Mouse (Mus musculus): Measurements from ENCODE around the gene Mblac1.

The Mblac1 gene

DNA sequence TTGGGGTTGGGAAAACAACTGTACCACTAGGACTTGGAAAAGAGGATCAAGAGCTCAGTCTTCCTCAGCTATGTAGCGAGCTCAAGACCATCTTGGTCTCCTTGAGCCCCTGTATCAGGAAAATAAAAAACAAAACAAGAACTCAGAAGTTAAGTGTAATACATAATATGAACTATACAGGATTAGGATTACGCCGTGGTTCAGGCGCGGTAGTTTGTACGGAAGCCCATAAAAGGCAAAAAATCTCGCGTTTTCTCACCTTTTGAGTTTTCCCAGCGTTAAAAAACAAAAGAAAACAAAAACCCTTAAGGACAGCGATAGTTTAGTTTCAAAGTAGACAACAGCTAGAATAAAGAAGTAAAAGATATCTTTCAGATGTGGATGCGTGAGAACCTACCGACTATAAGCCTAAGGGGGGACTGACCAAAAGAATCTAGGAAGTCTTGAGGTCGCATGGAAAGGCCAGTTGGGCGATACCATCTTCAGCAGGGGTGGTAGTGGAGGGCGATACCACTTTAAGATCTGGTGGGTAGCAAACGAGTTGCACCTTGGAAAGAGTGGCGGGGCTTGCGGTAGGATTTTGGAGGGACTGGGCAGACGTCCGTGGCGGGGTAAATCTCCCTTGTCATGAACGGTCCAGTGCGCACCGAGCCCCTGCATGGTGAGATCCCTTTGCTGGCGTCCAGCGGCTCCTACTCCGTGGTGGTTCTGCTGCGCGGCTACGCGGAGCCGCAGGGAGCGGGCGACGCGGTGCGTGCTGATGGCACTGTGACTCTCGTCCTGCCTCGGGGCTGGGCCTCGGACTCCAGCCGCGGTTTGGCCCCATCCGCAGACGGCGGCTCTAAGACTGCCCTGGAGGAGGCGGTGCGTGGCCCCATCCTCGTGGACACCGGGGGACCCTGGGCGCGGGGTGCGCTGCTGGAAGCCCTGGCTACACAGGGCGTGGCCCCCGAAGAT is at the start of gene Mblac1:
Gene Mblac1 (plus strand): TSS at position 544 of the 957 bp plus-strand sequence.
- DNase-seq (ENCODE audit: low spot score in 2 of 2), result peak; percentile 71 to 72

DNA sequence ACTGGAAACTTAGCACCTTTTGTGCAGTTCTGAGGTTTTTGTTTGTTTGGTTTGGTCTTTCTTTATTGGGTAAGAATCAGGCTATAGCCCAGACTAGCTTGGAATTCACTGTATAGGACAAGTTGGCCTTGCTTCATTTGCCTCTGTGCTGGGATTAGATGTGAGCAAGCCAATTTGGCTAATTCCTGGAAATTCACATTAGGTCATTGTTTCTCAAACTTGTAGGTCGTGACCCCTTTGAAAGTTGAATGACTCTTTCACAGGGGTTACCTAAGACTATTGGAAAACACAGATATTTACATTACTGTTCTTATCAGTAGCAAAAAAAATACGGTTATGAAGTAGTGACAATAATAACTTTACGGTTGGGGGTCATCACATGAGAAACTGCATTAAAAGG is 39.7 kb upstream of the Mblac1 start:
- DNase-seq (ENCODE audit: low spot score in 2 of 2), result no peak

DNA sequence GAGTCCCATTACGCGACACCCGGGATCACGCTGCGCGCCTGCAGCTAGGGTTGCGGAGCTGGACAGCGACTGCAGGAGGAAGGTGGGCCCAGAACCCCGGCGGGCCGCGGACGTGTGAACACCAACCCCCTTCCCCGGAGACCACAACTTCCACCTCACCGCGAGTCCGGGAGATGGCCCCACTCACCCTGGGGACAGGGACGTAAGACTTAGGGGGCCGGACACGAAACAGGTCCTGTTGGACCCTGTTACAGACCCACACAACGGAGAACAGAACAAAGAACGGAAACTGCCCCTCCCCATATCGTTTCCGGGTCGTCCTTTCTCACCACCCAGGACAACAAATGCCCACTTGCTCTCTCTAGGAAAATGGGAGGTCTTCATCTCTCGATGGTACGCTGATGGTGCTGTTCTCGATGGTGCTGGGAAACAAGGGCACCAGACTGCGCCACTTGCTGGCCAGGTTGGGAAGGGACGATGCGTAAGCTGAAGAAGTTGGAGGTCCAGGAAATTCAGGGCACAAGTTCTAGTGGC is 38.6 kb upstream of the Mblac1 start, which contains the start of gene Zfp113:
Gene Zfp113 (minus strand): TSS at position 302 of the 534 bp plus-strand sequence.
- peak; percentile 63 to 80 for DNase-seq (ENCODE audit: low spot score in 2 of 2)

DNA sequence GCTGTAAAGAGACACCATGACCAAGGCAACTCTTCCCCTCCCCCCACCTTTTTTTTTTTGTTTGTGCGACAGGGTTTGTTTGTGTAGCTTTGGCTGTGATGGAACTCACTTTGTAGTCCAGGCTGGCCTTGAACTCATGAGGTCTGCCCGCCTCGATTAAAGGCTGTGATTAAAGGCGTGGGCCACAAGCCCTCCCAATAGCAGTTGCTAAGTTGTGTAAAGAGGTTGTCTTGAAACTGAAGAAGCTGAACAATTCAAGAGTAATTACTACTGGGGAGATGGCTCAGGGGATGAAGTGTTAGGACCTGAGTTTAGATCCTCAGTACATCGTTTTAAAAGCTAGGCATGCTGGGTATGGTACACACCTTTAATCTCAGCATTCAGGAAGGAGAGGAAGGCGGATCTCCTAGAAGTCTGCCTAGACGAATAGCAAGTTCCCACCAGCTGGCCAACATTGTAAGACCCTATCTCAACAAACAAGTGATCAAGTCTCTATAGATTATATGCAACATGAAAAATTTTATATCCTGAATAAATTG is 33.8 kb upstream of the Mblac1 start:
- no peak for DNase-seq (ENCODE audit: low spot score in 2 of 2)

DNA sequence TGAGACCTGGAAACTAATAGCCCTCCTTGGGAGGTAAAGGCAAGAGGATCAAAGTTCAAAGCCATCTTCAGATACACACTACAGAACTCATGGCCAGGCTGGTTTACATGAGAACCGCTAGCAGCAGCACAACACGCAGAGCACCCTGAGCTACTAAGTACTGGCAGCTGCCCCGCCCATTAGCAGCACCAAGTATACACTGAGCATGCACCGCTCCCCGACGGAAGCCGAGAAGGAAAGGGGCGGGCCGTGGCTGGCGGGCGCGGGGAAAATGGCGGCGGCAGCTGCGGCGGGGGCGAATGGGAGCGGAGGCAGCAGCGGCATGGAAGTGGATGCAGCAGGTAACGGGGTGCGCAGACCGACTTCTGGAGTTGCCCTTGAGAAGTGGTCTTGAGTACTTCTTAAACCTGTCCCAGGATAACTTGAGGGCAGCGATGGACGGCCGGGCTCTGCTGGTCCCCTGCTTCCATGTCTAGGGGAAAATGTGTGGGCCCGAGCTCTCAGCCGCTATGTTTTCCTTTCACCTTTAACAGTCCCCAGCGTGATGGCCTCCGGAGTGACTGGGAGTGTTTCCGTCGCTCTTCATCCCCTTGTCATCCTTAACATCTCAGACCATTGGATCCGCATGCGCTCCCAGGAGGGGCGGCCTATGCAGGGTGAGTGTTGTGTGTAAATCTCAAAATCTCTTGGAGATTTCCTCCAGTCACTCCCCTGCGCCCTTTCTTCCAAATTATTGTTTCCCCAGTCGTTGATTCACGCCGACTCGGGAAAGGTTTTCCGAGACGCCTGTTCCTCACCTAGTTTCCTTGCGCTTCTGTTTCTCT is 33.1 kb upstream of the Mblac1 start, which contains the start of gene Cops6:
Gene Cops6 (plus strand): TSS at position 230 of the 824 bp plus-strand sequence.
- DNase-seq (ENCODE audit: low spot score in 2 of 2), result peak; percentile 87 to 94

DNA sequence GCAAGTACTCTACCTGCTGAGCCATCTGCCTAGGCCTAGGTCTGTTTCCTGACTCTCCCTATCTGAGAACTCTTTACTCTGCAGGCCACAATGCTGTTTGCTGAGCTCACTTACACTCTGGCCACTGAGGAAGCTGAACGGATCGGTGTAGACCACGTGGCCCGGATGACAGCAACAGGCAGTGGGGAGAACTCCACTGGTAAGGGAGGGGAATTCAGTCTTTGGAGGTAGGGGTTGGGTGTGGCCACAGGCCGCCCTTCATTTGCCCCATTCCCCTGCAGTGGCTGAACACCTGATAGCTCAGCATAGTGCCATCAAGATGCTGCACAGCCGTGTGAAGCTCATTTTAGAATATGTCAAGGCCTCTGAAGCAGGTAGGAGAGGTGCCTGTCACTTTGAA is 31.1 kb upstream of the Mblac1 start:
- no peak for DNase-seq (ENCODE audit: low spot score in 2 of 2)

DNA sequence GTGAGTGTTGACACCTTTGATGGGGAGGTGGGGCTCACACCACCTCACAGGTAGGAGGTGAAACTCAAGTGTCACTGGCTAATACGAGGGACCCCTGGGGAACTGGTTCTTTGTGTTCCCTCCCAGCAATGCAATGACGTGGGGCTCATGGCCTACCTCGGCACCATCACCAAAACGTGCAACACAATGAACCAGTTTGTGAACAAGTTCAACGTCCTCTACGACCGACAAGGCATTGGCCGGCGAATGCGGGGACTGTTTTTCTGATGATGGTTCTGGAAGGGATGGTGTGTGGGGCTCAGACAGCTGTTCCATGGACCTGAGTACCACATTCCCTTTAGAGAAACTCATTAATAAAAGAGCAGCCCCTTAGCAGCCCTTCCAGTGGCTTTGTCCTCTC is 30.5 kb upstream of the Mblac1 start:
- DNase-seq (ENCODE audit: low spot score in 2 of 2), result no peak

DNA sequence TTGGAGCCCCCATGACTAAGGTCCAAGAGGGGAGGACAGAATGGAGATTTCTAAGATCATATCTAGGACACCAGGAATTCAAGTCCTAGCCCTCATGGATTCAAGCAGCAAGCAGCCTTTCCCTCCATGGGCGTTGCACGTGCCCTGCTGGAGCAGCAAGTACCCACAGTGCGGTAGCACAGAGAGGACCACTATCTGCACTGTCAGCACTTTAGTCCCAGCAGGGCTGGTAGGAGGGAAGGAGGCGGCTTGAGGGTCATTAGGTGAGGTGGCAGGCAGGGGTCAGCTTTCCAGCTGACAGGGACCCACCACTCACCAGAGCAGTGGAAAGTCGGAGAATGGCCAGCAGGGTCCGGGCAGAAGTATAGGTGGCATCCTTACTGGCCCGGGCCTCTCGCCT is 28.5 kb upstream of the Mblac1 start:
- no peak for DNase-seq (ENCODE audit: low spot score in 2 of 2)

DNA sequence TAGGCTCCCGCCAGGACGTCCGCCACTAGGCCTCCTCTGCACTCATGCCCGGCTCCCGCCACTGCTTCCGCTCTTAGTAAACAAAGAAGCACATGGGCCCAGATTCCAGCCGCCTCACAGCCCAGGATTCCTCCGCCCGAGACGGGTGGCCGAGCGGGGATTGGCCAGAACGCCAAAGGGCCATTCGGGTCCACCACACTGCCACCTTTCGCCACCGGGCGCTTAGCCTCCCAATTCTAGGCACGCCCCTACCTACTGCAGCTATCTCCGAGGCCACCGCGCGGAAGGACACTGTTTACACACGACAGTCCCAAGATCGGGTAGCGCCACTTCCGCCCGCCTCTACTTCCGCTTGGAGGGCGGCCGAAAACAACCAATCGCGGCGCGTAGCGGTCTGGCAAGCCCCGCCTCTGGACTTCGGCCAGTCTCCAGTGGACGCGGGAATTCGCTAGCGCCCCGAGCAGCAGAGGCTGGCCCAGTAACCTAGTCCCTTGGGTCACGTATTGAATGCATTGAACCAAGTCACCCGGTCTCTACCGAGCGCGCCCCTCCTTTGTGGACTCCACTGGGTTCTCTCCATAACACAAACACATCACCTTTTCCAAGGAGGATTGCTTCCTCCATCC is 23.1 kb upstream of the Mblac1 start:
- DNase-seq (ENCODE audit: low spot score in 2 of 2), result peak; percentile 91 to 92

DNA sequence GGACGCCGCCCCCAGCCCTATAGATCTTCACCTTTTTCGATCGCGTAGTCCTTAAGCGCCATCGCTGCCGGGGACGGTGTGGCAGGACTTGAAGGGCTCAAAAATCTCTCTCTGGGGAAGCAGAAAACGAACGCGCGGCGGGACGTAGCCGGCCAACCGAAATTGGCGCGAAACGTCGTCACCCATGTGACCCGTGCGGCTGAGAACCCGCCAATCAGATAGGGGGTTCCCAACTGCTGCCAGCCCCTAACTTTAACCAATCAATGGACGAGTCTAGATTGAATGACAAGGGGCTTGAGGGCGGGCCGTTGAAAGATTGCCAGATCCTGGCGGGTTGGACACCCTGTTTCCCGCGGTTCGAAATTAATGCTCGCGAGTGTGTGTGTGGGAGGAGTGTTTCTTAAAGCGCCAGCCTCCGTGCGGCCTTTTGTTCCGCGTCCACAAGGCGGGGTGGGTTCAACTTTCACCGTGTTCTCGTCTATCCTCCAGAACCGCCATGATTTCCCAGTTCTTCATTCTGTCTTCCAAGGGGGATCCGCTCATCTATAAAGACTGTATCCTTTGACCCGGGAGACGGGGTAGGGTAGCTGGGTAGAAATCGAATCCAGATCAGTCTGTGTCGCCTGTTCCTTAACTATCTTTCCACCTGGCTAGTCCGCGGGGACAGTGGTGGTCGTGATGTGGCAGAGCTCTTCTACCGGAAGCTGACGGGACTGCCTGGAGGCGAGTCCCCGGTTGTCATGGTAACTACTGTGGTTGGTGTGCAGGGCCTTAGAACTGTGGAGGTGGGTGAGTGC is 22.2 kb upstream of the Mblac1 start, which contains the start of the genes Ap4m1 and Mcm7:
Gene Ap4m1 (plus strand): TSS at position 308 of the 797 bp plus-strand sequence.
Gene Mcm7 (minus strand): TSS at position 728 of the 797 bp plus-strand sequence.
- DNase-seq (ENCODE audit: low spot score in 2 of 2), result peak; percentile 88 to 89

DNA sequence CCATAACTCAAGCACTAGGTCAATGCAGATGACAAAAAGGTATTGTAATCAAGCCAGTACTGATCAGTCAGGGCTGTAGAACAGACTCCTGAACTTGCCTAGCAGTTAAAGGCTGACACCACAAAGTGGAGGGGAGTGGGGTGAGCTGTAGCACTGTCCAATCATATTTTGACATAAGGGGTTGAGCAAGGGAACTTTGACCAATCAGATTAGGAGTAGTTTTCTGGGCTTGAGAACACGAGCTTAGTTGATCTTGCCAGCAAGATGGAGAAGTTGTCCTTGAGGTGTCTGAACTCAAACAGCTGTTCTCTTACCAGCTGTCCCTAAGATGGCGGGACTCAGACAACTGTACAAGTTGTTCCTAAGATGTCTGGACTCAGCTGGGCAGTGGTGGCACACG is 20.9 kb upstream of the Mblac1 start:
- DNase-seq (ENCODE audit: low spot score in 2 of 2), result no peak

DNA sequence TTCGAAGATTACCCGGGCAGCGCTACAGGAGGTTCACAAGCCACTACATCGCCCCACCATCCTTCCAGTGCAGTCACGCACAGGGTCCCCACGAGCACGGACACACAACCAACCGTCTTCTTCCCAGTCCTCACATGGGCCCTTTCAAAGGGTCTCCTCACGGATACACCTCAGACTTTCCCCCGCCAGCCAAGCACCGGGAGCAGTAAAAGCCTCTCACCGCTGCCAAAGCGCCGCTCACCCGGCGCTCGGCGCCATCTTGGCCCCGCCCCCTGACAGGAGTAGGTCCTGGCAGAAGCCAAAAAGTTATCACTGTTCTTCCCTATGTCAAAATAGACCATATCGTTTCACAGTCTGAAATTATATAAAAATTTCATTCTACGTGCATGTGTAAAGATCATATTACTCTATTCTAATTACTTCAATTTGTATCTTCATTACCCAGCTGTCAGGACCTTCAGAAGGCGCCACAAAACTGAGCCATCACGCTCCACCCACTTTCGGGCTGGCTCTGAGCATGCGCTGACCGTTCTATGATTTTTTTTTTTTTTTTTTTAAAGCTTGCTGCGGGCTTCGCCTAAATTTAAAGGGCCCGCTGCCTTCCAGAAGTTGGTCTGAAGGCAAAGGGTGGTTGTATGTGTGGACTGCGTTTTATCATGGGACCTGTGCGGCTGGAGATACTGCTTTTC is 7.0 kb upstream of the Mblac1 start, which contains the start of the genes Taf6 and Cnpy4:
Gene Taf6 (minus strand): TSS at position 502 of the 689 bp plus-strand sequence.
Gene Cnpy4 (plus strand): TSS at position 536 of the 689 bp plus-strand sequence.
- peak; percentile 67 to 76 for DNase-seq (ENCODE audit: low spot score in 2 of 2)

DNA sequence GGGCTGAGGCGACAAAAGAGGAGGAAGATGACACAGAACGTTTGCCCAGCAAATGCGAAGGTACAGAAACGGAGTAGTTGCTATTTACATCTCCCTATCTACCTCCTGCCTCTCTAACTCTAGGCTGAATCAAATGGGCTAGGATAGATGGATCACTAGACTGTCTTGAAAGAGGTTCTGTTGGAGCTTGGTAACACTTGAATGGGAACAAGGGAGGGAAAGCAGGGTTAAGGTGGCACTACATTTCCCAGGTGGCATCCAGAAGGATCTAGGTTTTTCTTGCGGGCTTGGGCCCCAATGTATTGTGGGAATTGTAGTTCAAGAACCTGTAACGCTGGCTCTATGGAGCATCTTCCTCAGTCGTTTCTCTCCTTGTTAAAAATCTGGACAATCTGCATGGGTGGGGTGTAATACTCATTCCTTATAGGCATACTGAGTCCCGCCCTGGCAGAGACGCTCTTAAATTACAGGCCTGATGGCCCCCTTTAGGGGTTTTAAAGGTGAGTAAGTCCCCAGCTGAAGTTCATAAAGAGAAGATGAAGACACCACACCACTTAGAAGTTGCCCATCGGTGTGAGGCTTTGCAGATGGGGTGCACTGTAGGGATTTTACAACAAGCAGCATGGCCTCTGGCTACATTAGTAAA is 6.3 kb upstream of the Mblac1 start:
- DNase-seq (ENCODE audit: low spot score in 2 of 2), result peak in 1 of 2 experiments; percentile 38

DNA sequence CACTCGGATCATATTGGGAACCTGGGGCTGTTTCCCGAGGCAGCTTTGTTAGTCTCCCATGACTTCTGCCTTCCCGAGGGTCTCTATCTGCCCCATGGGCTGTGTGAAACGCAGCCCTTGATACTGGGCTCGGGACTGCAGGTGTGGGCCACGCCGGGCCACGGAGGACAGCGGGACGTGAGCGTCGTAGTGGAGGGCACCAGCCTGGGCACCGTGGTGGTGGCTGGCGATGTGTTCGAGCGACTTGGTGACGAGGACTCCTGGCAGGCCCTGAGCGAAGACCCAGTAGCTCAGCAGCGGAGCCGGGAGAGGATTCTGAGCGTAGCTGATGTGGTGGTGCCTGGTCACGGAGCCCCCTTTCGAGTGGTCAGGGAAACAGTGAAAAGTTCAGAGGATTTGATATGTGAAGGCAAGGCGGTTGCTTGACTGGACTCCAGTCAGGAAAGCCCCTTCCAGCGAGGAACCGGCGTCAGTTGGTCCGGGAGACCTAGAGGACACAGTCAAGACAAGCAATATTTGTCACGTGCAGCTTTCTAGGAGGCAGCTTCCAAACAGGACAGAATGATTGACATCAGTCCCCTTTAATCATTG is 736 bp downstream of the Mblac1 start:
- DNase-seq (ENCODE audit: low spot score in 2 of 2), result no peak

DNA sequence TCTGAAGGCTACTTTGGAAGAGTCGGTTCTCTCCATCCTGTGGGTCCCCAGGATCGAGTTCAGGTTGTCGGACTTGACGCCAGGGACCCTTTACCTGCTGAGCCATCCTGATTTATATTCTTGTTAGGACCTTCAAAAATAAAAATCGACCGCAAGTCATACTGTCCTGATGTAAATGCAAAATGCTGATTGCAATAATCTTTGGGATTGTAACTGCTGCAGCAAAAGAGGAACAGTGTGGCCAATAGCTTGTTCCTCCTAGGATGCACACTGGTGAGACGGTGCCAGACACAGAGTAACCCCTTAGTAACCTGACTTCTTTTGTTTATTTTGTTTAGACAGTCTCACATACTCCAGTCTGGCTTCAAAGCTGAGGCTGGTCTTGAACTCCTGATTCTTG is 1.3 kb downstream of the Mblac1 start:
- no peak for DNase-seq (ENCODE audit: low spot score in 2 of 2)

DNA sequence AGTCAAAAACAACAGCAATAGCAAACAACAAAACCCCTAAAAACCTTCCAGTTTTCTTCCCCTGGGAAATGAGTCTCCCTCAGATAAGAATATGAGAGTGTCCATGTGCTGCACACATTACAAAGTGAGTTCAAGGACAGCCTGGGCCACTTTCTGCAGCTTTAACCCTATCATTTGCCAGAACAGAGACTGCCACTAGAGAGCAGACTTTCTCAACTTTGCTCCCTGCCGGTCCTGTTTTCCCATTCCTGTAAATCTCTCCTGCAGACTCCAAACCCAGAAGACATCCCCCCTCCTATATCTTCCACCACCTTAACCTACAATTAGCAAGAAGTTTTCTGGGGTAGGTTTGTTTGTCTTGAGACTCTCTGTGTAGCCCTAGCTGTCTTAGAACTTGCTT is 5.5 kb downstream of the Mblac1 start:
- DNase-seq (ENCODE audit: low spot score in 2 of 2), result no peak

DNA sequence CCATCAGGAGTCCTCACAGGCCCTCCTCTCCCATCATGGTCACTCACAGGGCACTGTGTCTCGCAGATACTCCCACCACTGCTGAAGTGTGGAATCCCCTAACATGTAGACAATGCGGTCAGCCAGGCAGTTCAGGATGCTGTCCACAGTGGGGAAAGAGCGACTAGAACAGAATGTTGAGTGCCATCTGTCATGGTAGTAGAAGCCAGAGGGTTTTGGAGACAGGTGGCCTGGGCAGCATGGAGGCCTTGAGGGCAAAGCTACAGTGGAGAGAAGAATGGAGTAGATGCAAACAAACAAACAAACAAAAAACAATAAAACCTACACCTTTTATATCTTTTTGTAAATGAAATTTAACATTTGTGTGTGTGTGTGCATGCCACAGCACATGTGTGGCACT is 8.0 kb downstream of the Mblac1 start:
- no peak for DNase-seq (ENCODE audit: low spot score in 2 of 2)

DNA sequence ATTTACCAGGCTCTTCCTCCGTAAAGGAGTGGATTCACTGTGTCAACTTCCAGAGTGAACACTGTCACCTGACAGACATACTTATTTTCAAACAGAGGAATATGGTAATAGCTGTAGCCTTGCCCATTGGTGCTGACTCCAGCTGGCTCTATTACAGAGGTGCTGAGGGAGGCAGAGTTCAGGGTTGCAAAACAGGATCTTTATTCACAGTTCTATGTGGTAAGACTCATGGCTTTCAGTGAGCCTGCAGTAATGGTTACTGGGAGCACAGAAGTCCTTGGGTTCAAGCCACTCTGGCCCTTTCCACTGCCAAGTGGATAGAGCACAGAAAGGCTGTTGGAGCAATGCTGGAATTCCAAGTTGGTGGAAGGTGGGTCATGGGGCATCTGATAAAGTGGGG is 13.1 kb downstream of the Mblac1 start:
- DNase-seq (ENCODE audit: low spot score in 2 of 2), result no peak

DNA sequence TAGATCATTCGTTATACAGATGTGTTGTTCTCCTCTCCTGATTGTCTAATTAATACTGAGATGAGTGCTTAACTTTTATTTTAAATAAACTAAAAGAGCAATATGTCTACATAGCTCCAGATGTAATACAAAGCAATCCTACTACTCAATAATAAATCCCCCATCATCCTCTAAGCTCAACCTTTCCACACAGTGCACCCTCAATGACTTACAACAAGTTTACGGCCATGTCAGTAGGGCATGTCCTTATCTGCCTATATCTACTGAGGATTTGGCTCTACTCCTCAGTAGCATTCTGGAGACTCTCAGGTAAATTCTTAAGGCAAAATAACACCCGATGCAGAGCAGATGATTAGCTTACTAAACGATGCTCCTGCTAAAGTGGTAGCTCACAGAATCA is 13.8 kb downstream of the Mblac1 start:
- no peak for DNase-seq (ENCODE audit: low spot score in 2 of 2)
